ENCODE assay signal across 8 mouse cellular contexts in the genomic region with DNA sequence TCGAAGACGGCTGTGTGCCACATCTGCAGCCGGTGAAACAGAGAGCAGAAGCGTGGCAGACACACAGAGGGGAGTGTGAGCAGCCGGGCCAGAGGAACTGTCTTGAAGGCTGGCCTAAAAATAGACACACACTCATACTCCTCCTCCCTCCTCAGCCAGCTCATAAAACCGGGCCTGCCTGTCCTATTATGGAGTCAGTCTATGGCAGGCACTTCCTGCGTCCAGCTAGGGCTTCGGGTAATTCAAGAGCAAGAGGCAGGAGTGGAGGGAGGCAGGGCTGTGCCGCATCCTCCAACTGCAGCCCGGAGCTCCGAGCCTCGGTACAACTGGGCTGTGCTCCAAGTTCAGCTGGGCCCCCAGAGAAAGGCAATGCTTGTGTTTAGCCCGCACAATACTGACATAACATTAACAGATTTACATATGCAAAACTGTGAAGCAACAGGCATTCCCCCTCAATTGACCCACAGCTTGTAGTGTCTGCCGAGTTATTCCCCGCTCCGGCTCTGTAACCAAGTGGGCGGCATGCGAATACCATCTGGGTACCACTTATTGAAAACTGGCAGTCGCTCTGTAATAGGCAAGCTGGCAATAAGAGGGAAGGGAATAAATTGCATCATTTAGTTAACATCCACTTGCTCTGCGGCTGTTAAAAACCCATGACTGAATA. TPM values are rescaled to one million over a fixed set of nuclear protein-coding genes. Genes with fewer than 3 reads are reported as not detected.
DNase-seq lines count a peak whose midpoint lies in the region; ATAC-seq and TF ChIP-seq lines count a peak whose summit lies in the region.

No protein-coding gene starts in this region.

- H3K4me2 ChIP-seq in forebrain, postnatal 0 days (ENCODE audit: low read depth), result peak overlapping the region; percentile 53
- H3K4me2 ChIP-seq in liver, embryonic 16.5 days (ENCODE audit: low read depth, low read length), result peak overlapping the region; percentile 31; the same call in 1 of the 2 replicates
- peak overlapping the region; percentile 56 for H3K4me2 ChIP-seq in neural tube, embryonic 12.5 days (replicated peaks)

- peaks cover 20% of the 10 kb centered on the region for H3K4me1 ChIP-seq in forebrain, postnatal 0 days (ENCODE audit: insufficient read depth)
- H3K4me1 ChIP-seq in liver, embryonic 16.5 days (ENCODE audit: control insufficient read depth, low read depth, low read length), result peaks cover 9% of the 10 kb centered on the region
- H3K4me1 ChIP-seq in neural tube, embryonic 12.5 days, result peaks cover 32% of the 10 kb centered on the region

- peak overlapping the region; percentile 18 for H3K4me3 ChIP-seq in forebrain, postnatal 0 days (ENCODE audit: low read depth, low read length)
- no peak overlapping the region for H3K4me3 ChIP-seq in liver, embryonic 16.5 days (ENCODE audit: low read depth, low read length)
- no peak overlapping the region for H3K4me3 ChIP-seq in neural tube, embryonic 12.5 days

- peak overlapping the region; percentile 44; the same call in 1 of the 2 replicates for H3K9ac ChIP-seq in forebrain, postnatal 0 days
- no peak overlapping the region for H3K9ac ChIP-seq in liver, embryonic 16.5 days (ENCODE audit: low read depth, low read length)
- H3K9ac ChIP-seq in neural tube, embryonic 12.5 days, result no peak overlapping the region

- no peaks in the 10 kb centered on the region for H3K27me3 ChIP-seq in forebrain, postnatal 0 days (ENCODE audit: insufficient read depth, low read length)
- H3K27me3 ChIP-seq in liver, embryonic 16.5 days (ENCODE audit: control insufficient read depth, insufficient read depth, low read depth, low read length), result no peaks in the 10 kb centered on the region
- H3K27me3 ChIP-seq in neural tube, embryonic 12.5 days (replicated peaks), result no peaks in the 10 kb centered on the region

- H3K9me3 ChIP-seq in forebrain, postnatal 0 days (ENCODE audit: low read length), result no peaks in the 10 kb centered on the region
- no peaks in the 10 kb centered on the region for H3K9me3 ChIP-seq in liver, embryonic 16.5 days (replicated peaks; ENCODE audit: control insufficient read depth, low read length)
- no peaks in the 10 kb centered on the region for H3K9me3 ChIP-seq in neural tube, embryonic 12.5 days

- intact Hi-C loops in heart, postnatal 36 days (cut with DNase I), result loop anchor here (2.0 kb wide), 1 partner anchor 35 kb away; no protein-coding TSS in a partner anchor

- peak; percentile 83 for ATAC-seq in CD4-positive, CD25-positive, alpha-beta regulatory T cell, adult 4 months
- ATAC-seq in forebrain, postnatal 0 days, result peak; percentile 95
- peak; percentile 53 for ATAC-seq in liver, embryonic 16.5 days (ENCODE audit: low read depth)
- peak; percentile 91 for ATAC-seq in neural tube, embryonic 12.5 days (ENCODE audit: low FRiP score, low read depth)

- no peak for TF ChIP-seq CTCF in forebrain, postnatal 0 days (IDR thresholded peaks at IDR 0.05; ENCODE audit: low read depth)

- H3K27ac ChIP-seq in forebrain, postnatal 0 days (ENCODE audit: low read depth, low read length), result peak overlapping the region; percentile 62
- peak overlapping the region; percentile 25; the same call in 1 of the 2 replicates for H3K27ac ChIP-seq in liver, embryonic 16.5 days (ENCODE audit: low read length)
- H3K27ac ChIP-seq in neural tube, embryonic 12.5 days, result peak overlapping the region; percentile 84

- 6% methylated on average over 20 of the region's 20 CpGs for WGBS in forebrain, postnatal 0 days
- WGBS in liver, embryonic 16.5 days (ENCODE audit: insufficient replicate concordance), result 36% methylated on average over 20 of the region's 20 CpGs
- 11% methylated on average over 20 of the region's 20 CpGs for WGBS in neural tube, embryonic 12.5 days

- peak; percentile 23 for DNase-seq in cerebellum, adult 11 months
- peak; percentile 86 for DNase-seq in forebrain, postnatal 0 days
- DNase-seq in heart, postnatal 36 days, result peak; percentile 66 to 75
- DNase-seq in layer of hippocampus, adult 11-12 months (ENCODE audit: low spot score), result peak; percentile 84
- DNase-seq in testis, postnatal 14 days (ENCODE audit: low spot score), result peak; percentile 54

- H3K36me3 ChIP-seq in forebrain, postnatal 0 days (ENCODE audit: insufficient read depth), result no peaks in the 10 kb centered on the region
- no peaks in the 10 kb centered on the region for H3K36me3 ChIP-seq in liver, embryonic 16.5 days (ENCODE audit: control insufficient read depth, insufficient read depth)
- H3K36me3 ChIP-seq in neural tube, embryonic 12.5 days, result no peaks in the 10 kb centered on the region

RNA-seq across cellular contexts. Expression of a gene that starts 37.2 kb away (rescaled TPM):
- polyA plus RNA-seq in CD4-positive, CD25-positive, alpha-beta regulatory T cell, adult 4 months (2017; shearing (Covaris generic)), result 100 to 1,000 TPM; 275 to 341 TPM
- 112 and 157 TPM in 2 replicates for total RNA-seq in forebrain, postnatal 0 days (2014; rRNA removed)
- polyA plus RNA-seq in forebrain, postnatal 0 days (2015; fragmentation: Nextera tagmentation; extraction: Ambion mirVana), result 137 and 167 TPM in 2 replicates
- 10 to 100 TPM; 31.9 to 39.3 TPM for total RNA-seq in heart, postnatal 36 days (2021)
- polyA plus RNA-seq in liver, embryonic 16.5 days (2015; fragmentation: Nextera tagmentation; extraction: Ambion mirVana), result 12.3 and 13.6 TPM in 2 replicates
- 82.2 and 91.8 TPM in 2 replicates for polyA plus RNA-seq in neural tube, embryonic 12.5 days (2016; fragmentation: Nextera tagmentation; extraction: Ambion mirVana)

Comparison
In these comparisons a context has a peak if more than half of its experiments do, and no peak if none do; other contexts are left out.
1. DNase-seq: peak in every context shown above with its lines; median percentile 86 in forebrain, postnatal 0 days; 84 in layer of hippocampus, adult 11-12 months; 70 in heart, postnatal 36 days; 54 in testis, postnatal 14 days; 23 in cerebellum, adult 11 months.
2. H3K27ac ChIP-seq: peak in every context shown above with its lines; median percentile 84 in neural tube, embryonic 12.5 days; 62 in forebrain, postnatal 0 days; 25 in liver, embryonic 16.5 days.